Mouse (Mus musculus): ENCODE data around the gene Hoxd3. TPM values are rescaled to one million over a fixed set of nuclear protein-coding genes. Genes with fewer than 3 reads are reported as not detected.

Gene Hoxd3
- polyA plus RNA-seq, 1 experiment from 2014 or later = 1.3 TPM

DNA sequence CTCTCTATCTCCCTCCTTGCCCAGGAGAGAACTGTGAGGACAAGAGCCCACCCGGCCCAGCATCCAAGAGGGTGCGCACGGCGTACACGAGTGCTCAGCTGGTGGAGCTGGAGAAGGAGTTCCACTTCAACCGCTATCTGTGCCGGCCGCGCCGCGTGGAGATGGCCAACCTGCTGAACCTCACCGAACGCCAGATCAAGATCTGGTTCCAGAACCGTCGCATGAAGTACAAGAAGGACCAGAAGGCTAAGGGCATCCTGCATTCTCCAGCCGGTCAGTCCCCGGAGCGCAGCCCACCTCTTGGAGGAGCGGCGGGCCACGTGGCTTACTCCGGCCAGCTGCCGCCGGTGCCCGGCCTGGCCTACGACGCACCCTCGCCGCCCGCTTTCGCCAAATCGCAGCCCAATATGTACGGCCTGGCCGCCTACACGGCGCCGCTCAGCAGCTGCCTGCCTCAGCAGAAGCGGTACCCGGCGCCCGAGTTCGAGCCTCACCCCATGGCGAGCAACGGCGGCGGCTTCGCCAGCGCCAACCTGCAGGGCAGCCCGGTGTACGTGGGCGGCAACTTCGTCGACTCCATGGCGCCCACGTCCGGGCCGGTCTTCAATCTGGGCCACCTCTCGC is 34.7 kb downstream of the Hoxd3 start:
- ATAC-seq (ENCODE audit: low FRiP score, low TSS enrichment) (no peak), DNase-seq (ENCODE audit: low spot score) (no peak)
- Histone ChIP-seq H3K4me3 (ENCODE audit: low read depth, low read length) (0 out of 2 replicates have a peak overlapping the region, but pooled peaks have one; percentile 10), H3K36me3 (ENCODE audit: control insufficient read depth, insufficient read depth, low read length) (no peaks in the 10 kb centered on the region), H3K4me2 (replicated peaks; ENCODE audit: low read depth) (no peak overlapping the region), H3K9ac (ENCODE audit: low read length) (no peak overlapping the region), H3K27me3 (ENCODE audit: control insufficient read depth, insufficient read depth, low read length) (peaks cover 44% of the 10 kb centered on the region), H3K27ac (replicated peaks) (no peak overlapping the region), H3K4me1 (replicated peaks; ENCODE audit: control insufficient read depth, insufficient read depth) (no peaks in the 10 kb centered on the region; the same call in 1 of the 2 replicates), H3K9me3 (ENCODE audit: control insufficient read depth, low read length) (no peaks in the 10 kb centered on the region)
- 6% methylated on average over 55 of the region's 58 CpGs for WGBS
- TF ChIP-seq CTCF (IDR thresholded peaks at IDR 0.05; ENCODE audit: low read depth) (no peak), EP300 (optimal IDR thresholded peaks at IDR 0.05) (no peak)

DNA sequence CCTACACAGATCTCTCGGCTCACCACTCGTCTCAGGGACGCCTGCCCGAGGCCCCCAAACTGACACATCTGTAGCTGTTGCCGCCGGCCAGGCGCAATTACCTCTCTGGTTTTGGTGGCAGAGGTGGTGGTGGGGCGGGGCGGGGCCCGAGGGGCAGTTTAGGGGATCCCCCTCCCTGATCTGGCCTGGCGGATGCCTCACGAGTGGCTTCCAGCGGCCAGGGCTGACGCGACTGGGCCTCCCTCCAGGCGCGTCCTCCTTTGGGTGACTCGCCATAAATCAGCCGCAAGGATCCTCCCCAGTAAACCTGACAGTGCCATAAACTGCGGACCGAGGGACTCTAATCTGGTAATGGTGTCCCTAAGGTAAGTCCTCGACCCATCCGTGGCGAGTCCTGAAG is 35.3 kb downstream of the Hoxd3 start:
- Histone ChIP-seq H3K27ac (replicated peaks) (no peak overlapping the region), H3K4me1 (replicated peaks; ENCODE audit: control insufficient read depth, insufficient read depth) (no peaks in the 10 kb centered on the region; the same call in 1 of the 2 replicates), H3K27me3 (ENCODE audit: control insufficient read depth, insufficient read depth, low read length) (peaks cover 50% of the 10 kb centered on the region), H3K4me2 (replicated peaks; ENCODE audit: low read depth) (no peak overlapping the region), H3K4me3 (ENCODE audit: low read depth, low read length) (0 out of 2 replicates have a peak overlapping the region, but pooled peaks have one; percentile 10), H3K9ac (ENCODE audit: low read length) (no peak overlapping the region), H3K36me3 (ENCODE audit: control insufficient read depth, insufficient read depth, low read length) (no peaks in the 10 kb centered on the region), H3K9me3 (ENCODE audit: control insufficient read depth, low read length) (no peaks in the 10 kb centered on the region)
- TF ChIP-seq EP300 (optimal IDR thresholded peaks at IDR 0.05) (no peak), CTCF (IDR thresholded peaks at IDR 0.05; ENCODE audit: low read depth) (no peak)
- DNase-seq (ENCODE audit: low spot score) (no peak), ATAC-seq (ENCODE audit: low FRiP score, low TSS enrichment) (0 out of 2 replicates have a peak, but pooled peaks have one; percentile 26)
- 10% methylated on average over 24 of the region's 24 CpGs for WGBS

GRCm38 (mm10) chr2:74747661-74748141 is 36.0 kb downstream of the Hoxd3 start:
- no peaks in the 10 kb centered on the region; the same call in 1 of the 2 replicates for H3K4me1 ChIP-seq (replicated peaks; ENCODE audit: control insufficient read depth, insufficient read depth)
- H3K4me3 ChIP-seq (ENCODE audit: low read depth, low read length) = no peak overlapping the region
- H3K9ac ChIP-seq (ENCODE audit: low read length) = no peak overlapping the region
- WGBS = 18% methylated on average over 11 of the region's 11 CpGs
- no peak overlapping the region for H3K27ac ChIP-seq (replicated peaks)
- no peak for TF ChIP-seq CTCF (IDR thresholded peaks at IDR 0.05; ENCODE audit: low read depth)
- ATAC-seq (ENCODE audit: low FRiP score, low TSS enrichment) = no peak
- no peak for DNase-seq (ENCODE audit: low spot score)
- H3K36me3 ChIP-seq (ENCODE audit: control insufficient read depth, insufficient read depth, low read length) = no peaks in the 10 kb centered on the region
- H3K27me3 ChIP-seq (ENCODE audit: control insufficient read depth, insufficient read depth, low read length) = peaks cover 54% of the 10 kb centered on the region
- H3K4me2 ChIP-seq (replicated peaks; ENCODE audit: low read depth) = no peak overlapping the region
- no peaks in the 10 kb centered on the region for H3K9me3 ChIP-seq (ENCODE audit: control insufficient read depth, low read length)

- no peaks in the 10 kb centered on the region for H3K36me3 ChIP-seq (ENCODE audit: control insufficient read depth, insufficient read depth, low read length)
- H3K27ac ChIP-seq (replicated peaks) = no peak overlapping the region
- H3K9me3 ChIP-seq (ENCODE audit: control insufficient read depth, low read length) = no peaks in the 10 kb centered on the region
- no peak overlapping the region for H3K4me3 ChIP-seq (ENCODE audit: low read depth, low read length)
- no peak overlapping the region for H3K9ac ChIP-seq (ENCODE audit: low read length)
- no peak for DNase-seq (ENCODE audit: low spot score)
- ATAC-seq (ENCODE audit: low FRiP score, low TSS enrichment) = no peak
- H3K4me2 ChIP-seq (replicated peaks; ENCODE audit: low read depth) = no peak overlapping the region
- peaks cover 58% of the 10 kb centered on the region for H3K27me3 ChIP-seq (ENCODE audit: control insufficient read depth, insufficient read depth, low read length)
- TF ChIP-seq EP300 (optimal IDR thresholded peaks at IDR 0.05) (no peak), CTCF (IDR thresholded peaks at IDR 0.05; ENCODE audit: low read depth) (no peak)
- no peaks in the 10 kb centered on the region; the same call in 1 of the 2 replicates for H3K4me1 ChIP-seq (replicated peaks; ENCODE audit: control insufficient read depth, insufficient read depth)
- WGBS = 22% methylated on average over 9 of the region's 9 CpGs
Observed at GRCm38 (mm10) chr2:74748436-74748995, 36.8 kb downstream of the Hoxd3 start.

- DNase-seq (ENCODE audit: low spot score) (no peak), ATAC-seq (ENCODE audit: low FRiP score, low TSS enrichment) (0 out of 2 replicates have a peak, but pooled peaks have one; percentile 23)
- Histone ChIP-seq H3K27ac (replicated peaks) (no peak overlapping the region), H3K4me1 (replicated peaks; ENCODE audit: control insufficient read depth, insufficient read depth) (no peaks in the 10 kb centered on the region; the same call in 1 of the 2 replicates), H3K4me3 (ENCODE audit: low read depth, low read length) (peak overlapping the region; percentile 20), H3K4me2 (replicated peaks; ENCODE audit: low read depth) (peak overlapping the region; percentile 39), H3K9me3 (ENCODE audit: control insufficient read depth, low read length) (no peaks in the 10 kb centered on the region), H3K9ac (ENCODE audit: low read length) (no peak overlapping the region), H3K27me3 (ENCODE audit: control insufficient read depth, insufficient read depth, low read length) (peaks cover 54% of the 10 kb centered on the region), H3K36me3 (ENCODE audit: control insufficient read depth, insufficient read depth, low read length) (no peaks in the 10 kb centered on the region)
- WGBS = 2% methylated on average over 47 of the region's 47 CpGs
- TF ChIP-seq CTCF (IDR thresholded peaks at IDR 0.05; ENCODE audit: low read depth) (no peak), EP300 (optimal IDR thresholded peaks at IDR 0.05) (no peak)
Observed at GRCm38 (mm10) chr2:74749337-74750121, 37.8 kb downstream of the Hoxd3 start.

Measured in stomach, postnatal 0 days (tissue).